Mouse (Mus musculus) ES-E14 (cell line): ENCODE results near the gene Rora.

Experiments
- CHD2 ChIP-seq: IDR thresholded peaks from 2 replicates; pipeline ENCODE4 v1.6.1; 2014; ENCODE audit warnings: mild to moderate bottlenecking, low read depth, low read length, inconsistent platforms
- HCFC1 ChIP-seq: IDR thresholded peaks from 2 replicates; pipeline ENCODE4 v1.6.1; 2012; ENCODE audit warnings: low read length, inconsistent platforms, borderline replicate concordance; ENCODE audit not compliant: insufficient read depth
- MAFK ChIP-seq: IDR thresholded peaks from 2 replicates; pipeline ENCODE4 v1.6.1; 2014; ENCODE audit warnings: mild to moderate bottlenecking, low read depth, low read length, inconsistent platforms; ENCODE audit not compliant: insufficient read depth
- ZNF384 ChIP-seq: IDR thresholded peaks from 2 replicates; pipeline ENCODE4 v1.6.1; 2012; ENCODE audit warnings: low read depth, low read length, inconsistent platforms

DNA sequence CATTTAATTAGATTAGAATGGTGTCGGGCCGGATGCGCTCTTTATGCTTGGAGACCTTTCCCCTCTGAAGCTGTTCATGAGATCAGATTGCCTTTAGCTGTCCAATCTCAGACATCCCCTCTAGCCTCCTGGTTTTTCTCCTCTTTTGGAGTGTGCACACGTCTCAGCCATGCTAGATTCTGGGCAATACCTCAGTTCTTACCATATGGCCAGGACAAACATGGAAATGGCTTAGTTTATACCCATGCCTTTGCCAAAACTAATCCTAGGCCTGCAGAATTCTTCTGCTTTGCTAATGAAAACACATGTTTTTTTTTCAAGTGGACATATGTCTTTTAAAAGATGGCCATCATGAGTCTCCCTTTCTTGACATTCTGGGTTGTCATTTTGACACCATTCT lies 46.3 kb downstream of the Rora start:
- TF ChIP-seq ZNF384 (no peak), HCFC1 (no peak), CHD2 (no peak), MAFK (no peak)
